Mouse (Mus musculus): ENCODE data around the gene Gm6812.
"Not testable (repeated sequence)": the region's sequence is repeated elsewhere in the genome, so short reads cannot be mapped to it uniquely, and the experiment has no call there.

Gene Gm6812

GRCm38 (mm10) chrX:68892953-68893352, at the start of gene Gm6812:
Gm6812 (minus strand) TSS chrX:68893053.
- DNase-seq (ENCODE audit: low read depth in 1 of 2, low spot score in 2 of 2), result not testable (repeated sequence)

GRCm38 (mm10) chrX:68865145-68865544, 27.7 kb downstream of the Gm6812 start:
- no peak for DNase-seq (ENCODE audit: low read depth in 1 of 2, low spot score in 2 of 2)
